Mouse (Mus musculus): ENCODE measurements around the gene Cep128. TPM values are rescaled to one million over a fixed set of nuclear protein-coding genes. Genes with fewer than 3 reads are reported as not detected.
"Not testable (repeated sequence)": the region's sequence is repeated elsewhere in the genome, so short reads cannot be mapped to it uniquely, and the experiment has no call there.

Cep128 gene
- polyA plus RNA-seq, 1 experiment from 2014 or later: 10.2 TPM

DNA sequence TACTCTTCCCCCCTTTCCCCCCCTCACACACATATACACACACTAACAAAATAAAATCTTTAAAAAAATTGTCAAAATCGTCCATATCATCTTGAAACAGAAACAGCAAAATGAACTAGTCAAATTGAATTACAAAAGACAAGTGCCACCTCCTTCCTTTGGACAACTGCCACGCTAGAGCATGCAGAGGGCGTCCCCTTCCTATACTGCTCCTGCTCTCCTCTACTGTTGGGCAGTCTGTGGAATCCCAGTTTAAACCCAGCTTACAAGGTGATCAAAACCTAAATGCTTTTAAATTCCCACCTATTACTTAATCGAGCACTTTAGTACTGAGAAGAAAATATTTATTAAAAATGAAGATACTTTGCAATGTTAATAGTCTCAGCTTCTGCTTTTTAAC lies 372.0 kb downstream of the Cep128 start:
- Histone ChIP-seq H3K27me3 (ENCODE audit: low read depth, poor library complexity, severe bottlenecking) (no peaks in the 10 kb centered on the region), H3K4me3 (no peak overlapping the region), H3K9me3 (replicated peaks) (no peaks in the 10 kb centered on the region), H3K4me1 (no peaks in the 10 kb centered on the region), H3K36me3 (no peaks in the 10 kb centered on the region), H3K27ac (no peak overlapping the region)
- no peak for DNase-seq (ENCODE audit: low spot score)
- 82% methylated on average over 4 of the region's 4 CpGs for WGBS

DNA sequence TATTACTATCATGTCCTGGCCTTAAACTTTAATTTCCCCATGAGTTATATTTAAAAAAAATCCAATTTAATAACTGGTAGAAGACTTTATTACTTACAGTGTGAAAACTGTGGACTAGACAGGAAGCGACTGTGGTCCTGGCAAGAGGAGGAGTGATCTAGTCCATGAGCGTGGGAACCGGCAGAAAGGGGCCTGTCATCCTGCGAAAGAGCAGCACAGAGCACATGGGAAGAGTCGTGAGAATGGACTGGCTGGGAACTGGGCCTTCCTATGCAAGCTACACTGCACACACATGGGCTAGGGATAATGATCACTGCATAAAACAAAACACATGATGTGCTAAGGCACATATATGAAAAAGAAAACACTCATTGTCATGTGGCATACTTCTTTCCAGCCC lies 375.5 kb downstream of the Cep128 start:
- Histone ChIP-seq H3K27ac (no peak overlapping the region), H3K9me3 (replicated peaks) (no peaks in the 10 kb centered on the region), H3K4me1 (no peaks in the 10 kb centered on the region), H3K4me3 (no peak overlapping the region), H3K36me3 (no peaks in the 10 kb centered on the region), H3K27me3 (ENCODE audit: low read depth, poor library complexity, severe bottlenecking) (no peaks in the 10 kb centered on the region)
- 87% methylated on average over 5 of the region's 5 CpGs for WGBS
- no peak for DNase-seq (ENCODE audit: low spot score)

DNA sequence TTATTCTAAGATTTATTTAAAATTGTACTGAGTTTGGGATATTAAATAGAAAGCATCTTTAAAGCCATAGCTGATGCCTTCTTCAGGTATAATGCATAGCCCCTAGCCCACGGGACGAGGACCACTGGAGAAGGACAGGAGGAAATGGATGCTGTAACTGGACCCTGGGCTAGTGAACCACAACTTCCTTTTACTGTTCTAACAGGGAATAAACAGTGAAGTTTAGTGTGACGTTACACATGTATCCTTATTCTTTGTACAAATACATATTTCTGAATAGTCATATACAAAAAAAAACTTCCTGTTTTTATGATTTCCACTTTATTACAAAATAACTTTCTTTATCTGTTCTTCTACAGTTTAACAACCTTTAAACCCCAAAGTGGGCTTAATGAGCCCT lies 376.0 kb downstream of the Cep128 start:
- H3K9me3 ChIP-seq (replicated peaks): no peaks in the 10 kb centered on the region
- DNase-seq (ENCODE audit: low spot score): no peak
- no peaks in the 10 kb centered on the region for H3K36me3 ChIP-seq
- H3K4me1 ChIP-seq: no peaks in the 10 kb centered on the region
- 86% methylated on average over 3 of the region's 3 CpGs for WGBS
- no peak overlapping the region for H3K4me3 ChIP-seq
- no peaks in the 10 kb centered on the region for H3K27me3 ChIP-seq (ENCODE audit: low read depth, poor library complexity, severe bottlenecking)
- no peak overlapping the region for H3K27ac ChIP-seq

DNA sequence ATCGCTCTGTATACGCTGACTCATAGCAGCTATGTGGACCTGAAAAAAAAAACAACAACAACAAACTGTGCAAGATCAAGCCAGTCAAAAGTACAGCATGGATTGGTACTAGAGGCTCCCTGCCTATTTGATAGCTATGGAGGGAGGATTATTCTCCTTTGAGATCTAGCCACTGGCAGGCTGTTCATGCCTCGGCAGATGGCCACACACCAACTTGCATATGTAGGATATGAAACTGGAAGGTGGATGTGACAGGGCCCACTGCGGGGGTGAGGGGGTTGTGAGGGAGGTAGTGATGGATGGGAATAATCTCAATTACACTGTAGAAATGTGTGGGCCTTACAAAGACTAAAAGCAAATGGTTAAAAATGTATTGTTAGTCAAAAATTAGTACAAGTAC lies 386.7 kb downstream of the Cep128 start:
- WGBS: 97% methylated on average over 4 of the region's 4 CpGs
- Histone ChIP-seq H3K27ac (no peak overlapping the region), H3K9me3 (replicated peaks) (no peaks in the 10 kb centered on the region), H3K27me3 (ENCODE audit: low read depth, poor library complexity, severe bottlenecking) (no peaks in the 10 kb centered on the region), H3K4me1 (no peaks in the 10 kb centered on the region), H3K36me3 (no peaks in the 10 kb centered on the region), H3K4me3 (no peak overlapping the region)
- no peak for DNase-seq (ENCODE audit: low spot score)

DNA sequence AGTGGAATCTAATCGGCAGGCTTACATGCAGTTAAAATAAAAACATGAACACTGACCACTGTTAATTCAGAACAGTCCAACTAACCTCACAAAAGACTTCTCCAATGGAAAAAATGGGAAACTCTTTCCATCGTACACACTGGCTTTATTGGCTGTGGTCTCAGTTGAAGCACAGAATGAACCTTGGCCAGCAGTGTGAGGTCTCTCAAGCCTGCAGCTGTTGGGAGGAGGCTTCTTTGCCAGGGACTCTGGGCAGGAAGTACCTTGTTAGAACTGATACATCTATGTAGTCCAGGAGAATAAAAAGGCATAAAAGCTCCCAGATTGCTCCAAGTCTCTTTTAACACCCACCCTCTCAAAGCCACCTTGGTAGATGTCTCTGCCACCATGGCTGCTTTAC lies 390.9 kb downstream of the Cep128 start:
- no peaks in the 10 kb centered on the region for H3K27me3 ChIP-seq (ENCODE audit: low read depth, poor library complexity, severe bottlenecking)
- H3K4me1 ChIP-seq: no peaks in the 10 kb centered on the region
- no peaks in the 10 kb centered on the region for H3K36me3 ChIP-seq
- no peaks in the 10 kb centered on the region for H3K9me3 ChIP-seq (replicated peaks)
- no peak overlapping the region for H3K27ac ChIP-seq
- DNase-seq (ENCODE audit: low spot score): no peak
- no peak overlapping the region for H3K4me3 ChIP-seq
- WGBS: 89% methylated on average over 2 of the region's 2 CpGs

DNA sequence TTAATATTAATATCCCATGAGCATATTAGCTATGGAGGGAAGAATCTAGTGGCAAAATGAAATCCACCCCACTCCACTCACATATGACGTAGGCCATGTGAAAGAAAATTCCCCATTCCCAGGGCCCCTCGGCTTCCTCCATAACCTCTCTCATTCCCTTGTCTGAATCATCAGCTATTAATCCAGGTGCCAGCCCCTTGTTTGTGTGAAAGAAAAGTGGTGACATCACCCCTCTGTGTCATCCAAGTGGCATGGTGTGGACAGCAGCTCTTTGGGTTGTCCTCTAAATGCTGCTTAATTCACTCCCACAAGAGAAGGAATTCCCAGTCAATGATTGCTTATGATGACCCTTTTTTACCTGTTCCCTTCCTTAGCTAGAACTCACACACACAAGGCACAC lies 396.4 kb downstream of the Cep128 start:
- Histone ChIP-seq H3K9me3 (replicated peaks) (no peaks in the 10 kb centered on the region), H3K4me1 (no peaks in the 10 kb centered on the region), H3K36me3 (no peaks in the 10 kb centered on the region), H3K27me3 (ENCODE audit: low read depth, poor library complexity, severe bottlenecking) (no peaks in the 10 kb centered on the region), H3K4me3 (no peak overlapping the region), H3K27ac (no peak overlapping the region)
- 87% methylated on average over 2 of the region's 2 CpGs for WGBS
- DNase-seq (ENCODE audit: low spot score): no peak

DNA sequence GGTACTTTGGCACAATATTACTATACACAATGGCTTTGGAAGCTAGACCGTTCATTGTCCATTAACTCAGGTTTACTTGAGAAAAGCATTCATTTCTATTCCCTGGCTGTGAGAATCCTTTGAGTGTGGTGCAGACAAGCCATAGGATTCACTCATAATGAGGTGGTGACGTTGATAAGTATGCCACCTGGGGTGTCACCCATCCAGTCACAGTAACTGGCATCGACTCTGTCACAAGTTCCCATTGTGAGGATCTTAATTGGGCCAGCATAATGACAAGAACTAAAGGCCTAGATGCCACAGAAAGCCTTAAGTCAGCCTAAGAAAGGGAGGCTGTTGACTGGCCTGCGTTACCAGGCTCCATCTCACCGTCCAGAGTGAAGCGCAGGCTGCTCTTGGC lies 396.9 kb downstream of the Cep128 start:
- no peaks in the 10 kb centered on the region for H3K27me3 ChIP-seq (ENCODE audit: low read depth, poor library complexity, severe bottlenecking)
- H3K9me3 ChIP-seq (replicated peaks): no peaks in the 10 kb centered on the region
- H3K4me3 ChIP-seq: no peak overlapping the region
- no peaks in the 10 kb centered on the region for H3K36me3 ChIP-seq
- 90% methylated on average over 6 of the region's 6 CpGs for WGBS
- H3K27ac ChIP-seq: no peak overlapping the region
- no peak for DNase-seq (ENCODE audit: low spot score)
- no peaks in the 10 kb centered on the region for H3K4me1 ChIP-seq

DNA sequence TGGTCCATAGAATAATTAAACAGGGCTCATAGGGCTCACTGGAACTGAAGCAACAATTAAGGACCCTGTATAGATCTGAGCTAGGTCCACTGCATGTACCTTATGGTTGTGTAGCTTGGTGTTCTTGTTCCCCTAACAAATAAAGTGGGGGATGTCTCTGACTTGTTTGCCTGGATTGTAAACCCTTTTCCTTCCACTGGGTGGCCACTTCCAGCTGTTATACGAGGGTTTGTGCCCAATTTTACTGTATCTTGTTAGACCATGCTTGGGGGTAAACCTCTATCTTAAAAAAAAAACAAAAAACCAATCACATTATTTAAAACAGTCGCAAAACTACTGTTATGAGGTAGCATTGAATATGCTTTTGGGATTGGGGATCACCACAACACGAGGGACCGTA lies 402.2 kb downstream of the Cep128 start:
- no peaks in the 10 kb centered on the region for H3K27me3 ChIP-seq (ENCODE audit: low read depth, poor library complexity, severe bottlenecking)
- H3K4me1 ChIP-seq: no peaks in the 10 kb centered on the region
- H3K36me3 ChIP-seq: no peaks in the 10 kb centered on the region
- no peak overlapping the region for H3K27ac ChIP-seq
- WGBS: 88% methylated on average over 4 of the region's 4 CpGs
- DNase-seq (ENCODE audit: low spot score): no peak
- H3K9me3 ChIP-seq (replicated peaks): no peaks in the 10 kb centered on the region
- no peak overlapping the region for H3K4me3 ChIP-seq

DNA sequence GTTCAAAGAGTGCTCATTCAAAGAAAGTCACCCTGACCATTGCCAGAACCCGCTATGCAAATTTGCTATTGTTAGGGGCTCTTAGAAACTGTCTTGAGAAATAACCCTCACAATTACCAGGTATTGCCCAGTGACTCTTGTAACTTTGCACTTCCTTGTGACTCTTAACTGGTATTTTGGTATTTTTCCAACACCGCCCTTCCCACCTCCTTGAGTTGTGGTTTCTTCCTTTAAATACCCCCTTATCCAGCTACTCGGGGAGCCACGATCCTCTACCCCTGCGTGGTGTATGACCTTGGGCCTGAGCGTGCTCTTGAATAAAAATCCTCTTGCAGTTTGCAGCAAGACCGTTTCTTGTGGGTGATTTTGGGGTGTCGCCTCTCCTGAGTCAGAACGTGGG lies 407.8 kb downstream of the Cep128 start:
- H3K4me1 ChIP-seq; H3K4me3 ChIP-seq; H3K36me3 ChIP-seq; H3K27me3 ChIP-seq (ENCODE audit: low read depth, poor library complexity, severe bottlenecking); H3K27ac ChIP-seq; DNase-seq (ENCODE audit: low spot score); H3K9me3 ChIP-seq (replicated peaks): not testable (repeated sequence)
- 87% methylated on average over 9 of the region's 9 CpGs for WGBS

DNA sequence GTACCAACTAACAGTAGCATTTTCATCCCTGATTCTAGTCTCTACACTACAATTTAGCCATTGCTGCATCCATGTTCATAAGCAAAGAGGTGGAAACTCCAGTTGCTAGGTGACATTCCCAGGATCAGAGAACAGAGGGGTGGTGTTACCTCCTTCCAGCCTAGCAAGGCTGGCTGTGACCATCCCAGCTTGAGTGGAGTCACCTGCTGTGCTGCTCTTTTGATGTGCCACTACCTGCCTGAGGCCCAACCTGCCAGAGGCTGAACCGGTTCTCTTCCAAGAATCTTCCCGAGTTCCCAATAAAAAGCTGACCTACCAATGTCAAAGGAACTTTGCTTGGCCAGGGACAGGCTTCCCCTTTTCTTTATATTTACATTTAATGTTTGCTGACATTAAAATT lies 408.8 kb downstream of the Cep128 start:
- no peak overlapping the region for H3K4me3 ChIP-seq
- WGBS: 15% methylated on average over 2 of the region's 2 CpGs
- H3K9me3 ChIP-seq (replicated peaks): no peaks in the 10 kb centered on the region
- no peaks in the 10 kb centered on the region for H3K36me3 ChIP-seq
- no peaks in the 10 kb centered on the region for H3K27me3 ChIP-seq (ENCODE audit: low read depth, poor library complexity, severe bottlenecking)
- no peak for DNase-seq (ENCODE audit: low spot score)
- H3K27ac ChIP-seq: no peak overlapping the region
- H3K4me1 ChIP-seq: no peaks in the 10 kb centered on the region

DNA sequence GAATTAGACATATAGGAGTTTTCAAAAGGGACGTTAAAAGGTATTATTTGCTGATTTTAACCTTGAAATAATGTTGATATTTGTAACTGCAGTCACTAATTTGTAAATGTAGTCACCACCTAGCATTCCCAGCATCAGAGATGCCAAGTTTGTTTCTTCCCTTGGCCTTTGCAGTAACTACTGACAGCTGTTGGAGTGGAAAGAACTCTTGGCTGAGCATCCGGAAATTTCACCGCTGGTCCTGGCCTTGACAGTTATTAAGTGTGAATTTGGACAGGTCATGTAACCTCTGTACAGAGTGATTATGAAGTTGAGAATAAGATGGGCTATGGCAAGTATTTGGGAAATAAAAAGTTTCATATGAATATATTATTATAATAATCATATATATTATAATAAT lies 413.1 kb downstream of the Cep128 start:
- Histone ChIP-seq H3K27me3 (ENCODE audit: low read depth, poor library complexity, severe bottlenecking) (no peaks in the 10 kb centered on the region), H3K36me3 (no peaks in the 10 kb centered on the region), H3K4me1 (no peaks in the 10 kb centered on the region), H3K27ac (no peak overlapping the region), H3K9me3 (replicated peaks) (no peaks in the 10 kb centered on the region), H3K4me3 (no peak overlapping the region)
- 93% methylated on average over 3 of the region's 3 CpGs for WGBS
- no peak for DNase-seq (ENCODE audit: low spot score)

DNA sequence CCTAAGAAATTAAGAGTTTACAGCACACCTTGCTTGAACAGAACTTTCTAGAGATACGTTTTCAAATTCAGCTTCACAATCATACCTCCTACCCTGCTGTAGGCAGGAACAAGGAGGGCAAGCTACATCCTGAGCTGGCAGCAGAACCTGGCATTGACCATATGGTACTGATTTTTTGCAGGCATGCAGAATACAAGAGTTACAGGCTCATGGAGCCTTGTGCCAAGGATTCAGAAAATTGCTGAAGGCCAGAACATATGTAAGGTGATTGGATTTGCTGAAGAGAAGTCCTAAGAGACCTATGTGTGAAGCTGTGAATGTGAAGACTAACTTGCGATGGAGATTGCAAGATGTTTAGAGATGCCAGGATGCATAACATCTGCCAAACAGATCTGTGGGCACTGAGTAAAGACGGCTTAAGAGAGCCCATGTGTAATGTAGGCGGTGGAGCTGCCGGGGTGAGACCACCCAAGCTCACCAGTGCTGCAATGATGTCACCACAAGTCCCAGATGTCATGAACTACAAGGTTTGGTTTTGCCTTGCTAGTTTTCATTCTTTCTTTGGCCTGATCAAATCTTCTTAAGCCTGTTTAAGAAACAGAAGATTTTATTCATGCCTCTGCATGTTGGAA lies 422.7 kb downstream of the Cep128 start:
- no peak overlapping the region for H3K27ac ChIP-seq
- H3K4me3 ChIP-seq: no peak overlapping the region
- WGBS: 94% methylated on average over 5 of the region's 5 CpGs
- no peak for DNase-seq (ENCODE audit: low spot score)
- no peaks in the 10 kb centered on the region for H3K27me3 ChIP-seq (ENCODE audit: low read depth, poor library complexity, severe bottlenecking)
- H3K9me3 ChIP-seq (replicated peaks): no peaks in the 10 kb centered on the region
- no peaks in the 10 kb centered on the region for H3K36me3 ChIP-seq
- no peaks in the 10 kb centered on the region for H3K4me1 ChIP-seq

DNA sequence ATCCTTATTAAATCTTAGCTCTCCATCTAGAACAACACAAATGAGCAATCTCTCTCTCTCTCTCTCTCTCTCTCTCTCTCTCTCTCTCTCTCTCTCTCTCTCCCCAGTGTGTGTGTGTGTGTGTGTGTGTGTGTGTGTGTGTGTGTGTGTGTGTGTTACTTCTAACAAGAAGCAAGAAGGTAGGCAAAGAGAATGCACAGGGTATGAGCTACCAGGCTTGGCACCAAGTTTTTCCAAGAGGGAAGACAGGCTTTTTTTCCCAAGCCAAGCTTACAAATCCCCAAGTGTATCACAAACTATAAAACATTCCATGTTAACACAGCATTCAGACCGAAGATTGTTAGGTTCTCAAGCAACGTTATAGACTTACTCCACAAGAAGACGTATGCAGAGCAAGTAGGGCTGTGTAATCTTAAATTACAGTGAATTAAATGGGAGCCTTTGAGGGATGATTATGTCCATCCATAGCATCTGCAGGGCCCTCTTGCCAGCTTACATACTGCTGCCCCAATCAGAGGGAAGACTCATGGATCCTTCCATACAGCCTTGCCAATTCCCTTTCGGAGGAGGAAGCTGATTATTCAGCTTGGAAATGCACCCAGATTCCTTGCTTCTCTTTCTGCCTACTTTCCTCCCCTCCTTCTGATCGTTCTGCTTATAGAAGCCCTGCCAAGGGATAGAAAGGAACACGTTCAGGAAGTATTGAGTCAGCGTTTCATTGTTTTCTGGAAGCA lies 429.3 kb downstream of the Cep128 start:
- Histone ChIP-seq H3K36me3 (no peaks in the 10 kb centered on the region), H3K9me3 (replicated peaks) (no peaks in the 10 kb centered on the region), H3K4me3 (no peak overlapping the region), H3K27me3 (ENCODE audit: low read depth, poor library complexity, severe bottlenecking) (no peaks in the 10 kb centered on the region), H3K4me1 (no peaks in the 10 kb centered on the region), H3K27ac (no peak overlapping the region)
- DNase-seq (ENCODE audit: low spot score): no peak
- WGBS: 88% methylated on average over 7 of the region's 7 CpGs

All from limb, embryonic 10.5 days (tissue).